Mouse (Mus musculus) stomach, embryonic 14.5 days (tissue): ENCODE results near the gene Daam1. TPM values are rescaled to one million over a fixed set of nuclear protein-coding genes. Genes with fewer than 3 reads are reported as not detected.

Experiments used
- ATAC-seq: fragments of 200-750 bp; cut with Nextera tagmentation; 2 replicates; pipeline ENCODE4 v1.8.0; 2017; ENCODE audit warnings: low read depth, moderate TSS enrichment; ENCODE audit not compliant: insufficient number of reproducible peaks, insufficient read depth, low FRiP score
- H3K27ac ChIP-seq: fragments of 300-500 bp; sonication (generic); 2 replicates; pipeline ENCODE4 v1.5.1; 2014; ENCODE audit warnings: mild to moderate bottlenecking, low read length, moderate library complexity, mixed read lengths
- H3K27me3 ChIP-seq: fragments of 300-500 bp; sonication (generic); 2 replicates; pipeline ENCODE4 v1.6.1; 2014; ENCODE audit warnings: low read length, control low read depth, mixed read lengths; ENCODE audit not compliant: control insufficient read depth, insufficient read depth
- H3K36me3 ChIP-seq: fragments of 300-500 bp; sonication (generic); 2 replicates; pipeline ENCODE4 v1.6.1; 2014; ENCODE audit warnings: mild to moderate bottlenecking, control low read depth, low read length, moderate library complexity, mixed read lengths; ENCODE audit not compliant: control insufficient read depth, insufficient read depth
- H3K4me1 ChIP-seq: fragments of 300-500 bp; sonication (generic); 2 replicates; pipeline ENCODE4 v1.6.1; 2014; ENCODE audit warnings: low read length, control low read depth, mixed read lengths; ENCODE audit not compliant: control insufficient read depth, insufficient read depth
- H3K4me2 ChIP-seq: fragments of 300-500 bp; sonication (generic); replicated peaks from 2 replicates; pipeline ENCODE4 v1.6.1; 2014; ENCODE audit warnings: low read depth, low read length, control low read depth
- H3K4me3 ChIP-seq: fragments of 300-500 bp; sonication (generic); 2 replicates; pipeline ENCODE4 v1.5.1; 2014; ENCODE audit warnings: low read depth, low read length, control low read depth
- H3K9ac ChIP-seq: fragments of 300-500 bp; sonication (generic); replicated peaks from 2 replicates; pipeline ENCODE4 v1.6.1; 2014; ENCODE audit warnings: low read depth, mild to moderate bottlenecking, control low read depth, low read length, moderate library complexity, mixed read lengths
- H3K9me3 ChIP-seq: fragments of 300-500 bp; sonication (generic); 2 replicates; pipeline ENCODE4 v1.6.1; 2016; ENCODE audit warnings: low read depth, low read length, control low read depth; ENCODE audit not compliant: control insufficient read depth
- WGBS: fragments of 180-500 bp; shearing (Covaris S2); extraction: QIAGEN DNeasy Blood & Tissue Kit; methylation state at CpG from one replicate; pipeline ENCODE4 v1.1.7; 2014; 5-methylcytosine and 5-hydroxymethylcytosine counted together
- polyA plus RNA-seq: library from polyadenylated mRNA; unstranded; fragments of >200 nt; fragmentation: Nextera tagmentation; extraction: Ambion mirVana; gene quantifications from 2 replicates; pipeline ENCODE4 v1.2.1, GENCODE M21; 2014

Daam1 gene
- polyA plus RNA-seq, 1 experiment from 2014 or later, result 18.6 TPM

DNA sequence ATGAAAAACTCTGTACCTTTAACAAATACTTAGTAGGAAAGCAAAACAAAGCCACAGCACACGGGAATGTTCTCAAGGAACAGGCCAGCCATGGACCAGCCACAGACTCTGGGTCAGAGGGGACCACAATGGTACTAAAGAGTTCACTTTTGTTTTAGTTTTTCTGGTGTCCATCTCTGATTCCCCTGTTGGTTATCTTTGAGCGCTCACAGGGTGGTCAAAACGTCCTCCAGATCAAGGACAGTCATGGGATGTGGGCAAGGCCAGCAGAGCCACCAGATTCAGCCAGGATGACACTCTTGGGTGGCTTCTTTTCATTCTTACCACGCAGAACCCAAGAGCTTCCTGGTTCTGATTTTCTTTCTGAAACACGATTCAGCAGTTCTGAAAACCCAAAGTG is 184.4 kb downstream of the Daam1 start:
- Histone ChIP-seq H3K36me3 (no peaks in the 10 kb centered on the region), H3K27me3 (no peaks in the 10 kb centered on the region), H3K4me1 (no peaks in the 10 kb centered on the region), H3K9ac (no peak overlapping the region), H3K27ac (no peak overlapping the region), H3K4me3 (no peak overlapping the region), H3K9me3 (no peaks in the 10 kb centered on the region), H3K4me2 (no peak overlapping the region)
- 74% methylated on average over 5 of the region's 5 CpGs for WGBS
- no peak for ATAC-seq

DNA sequence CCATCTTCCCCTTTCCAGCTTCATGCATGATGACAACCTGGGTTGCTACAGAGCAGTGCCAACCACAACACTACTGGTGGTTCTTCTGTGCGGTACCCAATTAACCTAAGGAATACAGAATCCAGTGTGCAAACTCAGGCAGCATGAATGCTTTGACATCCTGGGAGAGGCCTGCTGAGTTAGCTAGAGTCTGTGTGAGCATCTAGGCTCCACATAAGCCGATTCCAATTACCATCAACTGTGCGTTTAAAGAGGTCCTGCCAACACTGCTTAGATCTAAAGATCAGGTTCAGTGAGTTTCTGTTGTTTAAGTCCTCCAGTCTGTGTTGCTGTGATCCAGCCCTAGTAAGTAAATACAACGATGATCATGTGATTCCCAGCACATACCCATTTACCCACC is 189.4 kb downstream of the Daam1 start:
- no peak for ATAC-seq
- Histone ChIP-seq H3K9ac (no peak overlapping the region), H3K4me1 (peaks cover 6% of the 10 kb centered on the region; the same call in 1 of the 2 replicates), H3K27ac (no peak overlapping the region), H3K27me3 (no peaks in the 10 kb centered on the region), H3K36me3 (no peaks in the 10 kb centered on the region), H3K9me3 (no peaks in the 10 kb centered on the region; the same call in 1 of the 2 replicates), H3K4me3 (no peak overlapping the region), H3K4me2 (no peak overlapping the region)
- 82% methylated on average over 4 of the region's 4 CpGs for WGBS

DNA sequence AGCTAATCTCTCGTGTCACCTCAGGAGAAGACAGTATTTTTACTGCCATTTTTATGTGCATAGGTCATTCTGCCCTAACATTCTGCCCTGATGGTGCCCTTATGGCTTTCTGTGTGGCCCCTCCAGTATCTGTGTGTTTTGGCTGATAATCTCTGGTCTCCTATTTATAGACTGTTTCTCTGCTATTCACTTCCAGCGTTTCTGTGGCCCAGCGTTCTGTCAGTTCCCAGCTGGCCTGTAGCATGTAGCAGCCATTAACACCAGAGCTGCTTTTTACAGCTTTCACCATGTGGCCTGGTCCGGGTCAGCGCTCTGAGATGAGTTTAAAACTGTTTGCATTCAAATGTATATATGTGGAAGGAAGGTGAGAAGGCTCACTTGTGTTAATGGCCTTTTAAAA is 190.7 kb downstream of the Daam1 start:
- Histone ChIP-seq H3K4me2 (no peak overlapping the region), H3K4me3 (no peak overlapping the region), H3K9me3 (no peaks in the 10 kb centered on the region; the same call in 1 of the 2 replicates), H3K9ac (no peak overlapping the region), H3K27me3 (no peaks in the 10 kb centered on the region), H3K27ac (no peak overlapping the region), H3K4me1 (peaks cover 6% of the 10 kb centered on the region; the same call in 1 of the 2 replicates), H3K36me3 (no peaks in the 10 kb centered on the region)
- ATAC-seq, result 0 out of 2 replicates have a peak, but pooled peaks have one; percentile 42
- WGBS, result 31% methylated on average over 5 of the region's 5 CpGs

DNA sequence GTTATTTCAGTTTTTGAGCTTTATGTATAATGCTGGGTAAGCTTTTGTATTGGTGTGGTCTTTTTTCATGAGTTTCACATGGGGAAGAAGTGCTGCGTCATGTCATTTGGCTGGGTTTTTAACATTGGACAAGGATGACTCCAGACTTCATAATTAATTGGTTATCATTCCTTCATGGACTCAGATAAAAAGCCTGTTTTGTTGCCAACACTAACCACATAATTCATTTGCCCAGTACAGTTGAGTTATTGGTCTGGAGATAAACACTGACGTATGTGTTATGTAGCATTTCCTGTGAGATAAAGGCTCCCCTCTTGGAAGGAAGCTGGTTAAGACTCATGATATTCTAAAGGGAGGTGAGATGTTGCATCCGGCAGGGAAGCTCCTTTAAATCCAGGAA is 191.9 kb downstream of the Daam1 start:
- H3K4me2 ChIP-seq, result no peak overlapping the region
- no peaks in the 10 kb centered on the region for H3K36me3 ChIP-seq
- no peak overlapping the region for H3K27ac ChIP-seq
- no peaks in the 10 kb centered on the region; the same call in 1 of the 2 replicates for H3K9me3 ChIP-seq
- H3K9ac ChIP-seq, result no peak overlapping the region
- peaks cover 6% of the 10 kb centered on the region; the same call in 1 of the 2 replicates for H3K4me1 ChIP-seq
- no peak for ATAC-seq
- H3K27me3 ChIP-seq, result no peaks in the 10 kb centered on the region
- no peak overlapping the region for H3K4me3 ChIP-seq
- WGBS, result 72% methylated on average over 3 of the region's 3 CpGs

DNA sequence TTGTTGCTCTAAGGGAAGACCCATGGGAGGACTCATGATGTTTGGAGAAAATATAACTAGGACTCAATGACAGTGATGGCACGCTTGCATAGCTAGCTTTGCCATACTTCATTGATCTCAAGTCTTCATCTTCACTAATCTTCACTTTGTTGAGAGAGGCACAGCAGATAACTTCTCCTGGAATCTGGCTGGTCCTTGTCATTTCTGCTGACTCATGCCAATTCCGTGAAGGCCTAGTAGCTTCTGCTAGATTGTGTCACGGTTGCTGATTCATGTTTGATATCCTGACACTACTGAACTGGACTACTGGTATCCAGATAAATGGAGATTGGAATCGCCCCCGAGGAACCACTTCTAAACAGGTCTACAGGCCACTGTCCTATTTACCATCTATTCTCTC is 192.7 kb downstream of the Daam1 start:
- H3K4me2 ChIP-seq, result no peak overlapping the region
- ATAC-seq, result no peak
- no peaks in the 10 kb centered on the region; the same call in 1 of the 2 replicates for H3K9me3 ChIP-seq
- WGBS, result 94% methylated on average over 5 of the region's 5 CpGs
- no peak overlapping the region for H3K4me3 ChIP-seq
- no peak overlapping the region for H3K27ac ChIP-seq
- H3K4me1 ChIP-seq, result peaks cover 6% of the 10 kb centered on the region; the same call in 1 of the 2 replicates
- no peaks in the 10 kb centered on the region for H3K27me3 ChIP-seq
- no peaks in the 10 kb centered on the region for H3K36me3 ChIP-seq
- no peak overlapping the region for H3K9ac ChIP-seq

DNA sequence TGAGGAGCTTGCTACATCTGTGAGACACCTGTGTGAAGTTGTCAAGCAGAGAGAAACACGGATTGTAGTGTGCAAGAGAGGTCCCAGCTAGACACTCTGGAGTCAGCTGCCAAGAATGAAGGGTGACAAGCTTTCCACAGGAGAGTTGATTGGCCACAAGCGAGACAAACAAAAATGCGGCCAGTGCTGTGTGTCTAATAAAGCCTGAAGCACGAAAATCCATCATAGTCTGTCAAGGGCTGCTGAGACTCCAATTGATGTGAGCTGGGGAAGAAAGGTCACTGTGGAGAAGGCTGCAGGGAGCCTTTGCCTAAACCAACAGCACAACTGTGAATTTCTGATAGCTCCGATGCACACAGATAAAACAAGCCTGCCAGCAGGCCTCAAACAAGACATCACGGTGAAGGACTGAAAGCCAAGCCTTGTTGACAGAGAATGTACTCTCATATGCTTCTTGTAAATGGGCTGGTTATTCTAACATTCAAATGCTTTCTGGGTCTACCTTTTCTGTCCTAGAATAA is 194.5 kb downstream of the Daam1 start:
- no peak overlapping the region for H3K9ac ChIP-seq
- no peak for ATAC-seq
- no peak overlapping the region for H3K4me2 ChIP-seq
- no peaks in the 10 kb centered on the region for H3K36me3 ChIP-seq
- 55% methylated on average over 6 of the region's 6 CpGs for WGBS
- no peaks in the 10 kb centered on the region for H3K27me3 ChIP-seq
- no peak overlapping the region for H3K27ac ChIP-seq
- no peaks in the 10 kb centered on the region; the same call in 1 of the 2 replicates for H3K9me3 ChIP-seq
- peaks cover 6% of the 10 kb centered on the region; the same call in 1 of the 2 replicates for H3K4me1 ChIP-seq
- H3K4me3 ChIP-seq, result no peak overlapping the region

DNA sequence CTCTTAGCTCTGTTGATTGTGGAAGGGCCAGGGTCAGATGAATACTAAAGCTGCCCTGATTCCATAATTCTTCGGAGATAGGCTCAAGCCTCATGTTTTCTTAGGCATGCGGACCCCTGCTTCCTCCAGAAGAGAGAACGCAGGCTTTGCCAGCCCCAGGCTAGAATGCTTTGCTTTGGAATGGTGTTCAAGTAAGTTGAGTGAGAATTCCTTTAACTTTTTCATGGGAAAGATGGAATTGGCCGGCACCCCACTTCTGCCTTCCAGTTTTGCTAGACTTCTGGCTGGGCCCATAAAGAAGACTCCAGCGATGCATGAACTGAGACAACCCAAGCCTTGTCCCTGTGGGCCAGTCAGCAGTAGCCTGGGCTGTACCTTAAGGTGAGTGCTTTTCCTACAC is 200.3 kb downstream of the Daam1 start:
- no peak for ATAC-seq
- Histone ChIP-seq H3K36me3 (no peaks in the 10 kb centered on the region), H3K9ac (no peak overlapping the region), H3K9me3 (no peaks in the 10 kb centered on the region), H3K4me2 (no peak overlapping the region), H3K27ac (no peak overlapping the region), H3K4me1 (no peaks in the 10 kb centered on the region), H3K27me3 (no peaks in the 10 kb centered on the region), H3K4me3 (no peak overlapping the region)
- WGBS, result 85% methylated on average over 5 of the region's 5 CpGs

DNA sequence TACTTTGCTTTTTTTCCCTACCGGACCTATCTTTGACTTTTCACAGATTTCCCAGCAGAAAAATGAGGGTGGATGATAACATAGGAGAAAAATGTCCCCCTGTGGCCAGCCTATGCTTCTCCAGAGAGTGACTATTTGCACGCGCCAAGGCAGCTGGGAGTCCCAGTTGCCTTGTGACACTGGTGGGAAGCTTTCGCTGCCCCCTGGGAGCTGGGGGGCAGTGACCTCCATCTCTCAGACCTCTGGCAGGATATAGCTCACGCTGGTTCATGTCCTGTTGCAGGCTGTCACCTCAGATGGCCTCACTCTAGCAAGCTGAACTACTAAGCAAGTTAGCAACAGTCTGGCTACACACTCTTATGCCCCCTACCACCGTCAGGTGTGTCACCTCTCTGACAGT is 200.9 kb downstream of the Daam1 start:
- H3K4me1 ChIP-seq, result no peaks in the 10 kb centered on the region
- H3K36me3 ChIP-seq, result no peaks in the 10 kb centered on the region
- no peaks in the 10 kb centered on the region for H3K9me3 ChIP-seq
- no peak overlapping the region for H3K9ac ChIP-seq
- no peak for ATAC-seq
- WGBS, result 77% methylated on average over 6 of the region's 6 CpGs
- no peak overlapping the region for H3K27ac ChIP-seq
- H3K27me3 ChIP-seq, result no peaks in the 10 kb centered on the region
- H3K4me3 ChIP-seq, result no peak overlapping the region
- no peak overlapping the region for H3K4me2 ChIP-seq

DNA sequence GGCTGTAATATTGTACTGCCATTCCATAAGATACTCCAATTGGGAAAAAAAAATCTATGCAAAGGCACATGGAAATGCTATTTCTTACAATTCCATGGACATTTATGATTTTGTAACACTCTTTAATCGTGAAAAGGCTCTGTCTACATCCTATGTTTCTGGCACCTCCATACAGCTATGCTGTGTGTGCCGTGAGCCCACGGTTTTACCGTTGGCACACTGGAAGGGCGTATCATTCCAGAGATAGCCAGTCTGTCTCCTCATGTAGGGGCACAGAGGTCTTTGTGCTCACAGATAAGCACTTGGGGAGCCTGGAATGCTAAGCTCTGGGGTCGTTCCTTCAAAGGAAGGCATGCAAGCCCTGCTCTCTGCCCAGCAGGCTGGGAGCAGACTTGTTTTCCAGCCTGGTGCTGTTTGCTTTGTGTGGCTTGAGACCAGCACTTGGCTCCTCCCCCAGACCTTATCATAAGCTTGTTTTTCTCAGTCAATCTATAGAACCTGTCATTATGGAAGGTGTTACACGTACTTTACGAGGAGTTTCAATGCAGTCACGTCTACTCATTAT is 205.3 kb downstream of the Daam1 start:
- Histone ChIP-seq H3K27ac (no peak overlapping the region), H3K27me3 (no peaks in the 10 kb centered on the region), H3K4me3 (no peak overlapping the region), H3K36me3 (no peaks in the 10 kb centered on the region), H3K4me1 (no peaks in the 10 kb centered on the region), H3K9ac (no peak overlapping the region), H3K9me3 (peaks cover 3% of the 10 kb centered on the region; the same call in 1 of the 2 replicates), H3K4me2 (no peak overlapping the region)
- ATAC-seq, result 0 out of 2 replicates have a peak, but pooled peaks have one; percentile 42
- 55% methylated on average over 9 of the region's 9 CpGs for whole genome bisulfite sequencing
